Mouse (Mus musculus) limb, embryonic 12.5 days (tissue): ENCODE data around the gene D430041D05Rik. TPM values are rescaled to one million over a fixed set of nuclear protein-coding genes. Genes with fewer than 3 reads are reported as not detected.

Experiments used
- ATAC-seq: fragments of 200-750 bp; cut with Nextera tagmentation; 2 replicates; pipeline ENCODE4 v1.8.0; 2017; ENCODE audit warnings: low read depth, moderate TSS enrichment; ENCODE audit not compliant: insufficient number of reproducible peaks, insufficient read depth, low FRiP score, low TSS enrichment
- H3K27ac ChIP-seq: fragments of 300-500 bp; sonication (generic); 2 replicates; pipeline ENCODE4 v1.5.1; 2016; ENCODE audit warnings: mild to moderate bottlenecking, moderate library complexity
- H3K27me3 ChIP-seq: fragments of 300-500 bp; sonication (generic); 2 replicates; pipeline ENCODE4 v1.6.1; 2016; ENCODE audit warnings: mild to moderate bottlenecking, moderate library complexity
- H3K36me3 ChIP-seq: fragments of 300-500 bp; sonication (generic); 2 replicates; pipeline ENCODE4 v1.6.1; 2016; ENCODE audit warnings: mild to moderate bottlenecking, moderate library complexity
- H3K4me1 ChIP-seq: fragments of 300-500 bp; sonication (generic); replicated peaks from 2 replicates; pipeline ENCODE4 v1.6.1; 2016
- H3K4me2 ChIP-seq: fragments of 300-500 bp; sonication (generic); 2 replicates; pipeline ENCODE4 v1.6.1; 2016; ENCODE audit warnings: mild to moderate bottlenecking, moderate library complexity
- H3K4me3 ChIP-seq: fragments of 300-500 bp; sonication (generic); replicated peaks from 2 replicates; pipeline ENCODE4 v1.5.1; 2016; ENCODE audit warnings: mild to moderate bottlenecking
- H3K9ac ChIP-seq: fragments of 300-500 bp; sonication (generic); replicated peaks from 2 replicates; pipeline ENCODE4 v1.6.1; 2016; ENCODE audit warnings: mild to moderate bottlenecking, moderate library complexity
- H3K9me3 ChIP-seq: fragments of 300-500 bp; sonication (generic); 2 replicates; pipeline ENCODE4 v1.6.1; 2016; ENCODE audit warnings: mild to moderate bottlenecking, moderate library complexity
- WGBS: fragments of 180-500 bp; shearing (Covaris S2); methylation state at CpG from one replicate; pipeline ENCODE4 v1.1.7; 2016; 5-methylcytosine and 5-hydroxymethylcytosine counted together
- polyA plus RNA-seq: library from polyadenylated mRNA; unstranded; fragments of >200 nt; fragmentation: Nextera tagmentation; extraction: Ambion mirVana; gene quantifications from 2 replicates; pipeline ENCODE4 v1.2.1, GENCODE M21; 2016

Gene D430041D05Rik
- polyA plus RNA-seq, 1 experiment from 2014 or later = 1.1 TPM

DNA sequence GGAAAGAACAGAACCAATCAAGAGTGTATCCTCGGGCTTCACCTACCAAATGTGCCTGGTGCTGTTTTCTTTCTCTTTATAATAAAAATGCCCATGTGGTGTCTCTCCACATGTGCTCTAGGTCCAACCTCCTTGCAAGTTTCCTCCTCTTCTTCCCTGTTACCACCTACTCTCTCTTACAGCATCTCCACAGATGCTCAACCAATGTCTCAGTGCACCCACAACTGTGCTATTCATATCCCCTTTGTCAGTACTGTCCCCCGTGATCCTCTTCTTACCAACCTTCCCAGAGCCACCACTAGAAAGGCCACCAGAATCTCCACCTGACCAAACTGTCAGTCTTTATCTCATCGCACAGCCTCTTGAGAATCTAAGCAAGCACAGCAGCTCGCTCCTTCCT lies 184.8 kb downstream of the D430041D05Rik start:
- Histone ChIP-seq H3K4me1 (peaks cover 5% of the 10 kb centered on the region), H3K9me3 (no peaks in the 10 kb centered on the region), H3K36me3 (no peaks in the 10 kb centered on the region), H3K4me2 (no peak overlapping the region), H3K9ac (no peak overlapping the region), H3K27me3 (no peaks in the 10 kb centered on the region), H3K4me3 (no peak overlapping the region), H3K27ac (no peak overlapping the region)
- 82% methylated on average over 4 of the region's 4 CpGs for WGBS
- ATAC-seq = no peak

DNA sequence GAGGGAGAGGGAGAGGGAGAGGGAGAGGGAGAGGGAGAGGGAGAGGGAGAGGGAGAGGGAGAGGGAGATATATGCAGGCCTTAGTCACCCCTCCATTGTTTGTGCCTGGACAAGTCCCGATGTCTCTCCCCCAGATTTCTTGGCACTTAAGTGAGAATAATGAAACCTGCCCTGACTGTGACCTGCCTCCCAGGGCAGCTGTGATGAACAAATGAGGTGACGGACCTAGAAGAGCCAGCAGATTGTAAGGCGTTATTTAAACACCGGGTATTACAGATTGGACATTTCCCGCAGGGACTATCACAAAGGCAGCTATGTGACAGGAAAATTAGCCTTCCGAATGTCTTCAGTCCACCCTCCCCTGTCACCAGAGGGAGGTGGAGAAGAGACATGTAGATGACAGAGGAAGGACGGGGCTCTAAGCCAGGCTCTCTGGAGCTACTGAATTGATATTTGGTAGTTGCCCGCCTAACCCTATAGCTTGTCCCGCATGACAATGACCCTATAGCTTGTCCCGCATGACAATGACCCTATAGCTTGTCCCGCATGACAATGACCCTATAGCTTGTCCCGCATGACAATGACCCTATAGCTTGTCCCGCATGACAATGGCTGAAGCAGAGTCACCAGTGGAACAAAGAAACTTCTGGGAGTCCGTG lies 191.0 kb downstream of the D430041D05Rik start:
- no peak for ATAC-seq
- Histone ChIP-seq H3K4me1 (peaks cover 28% of the 10 kb centered on the region), H3K27ac (no peak overlapping the region), H3K9me3 (no peaks in the 10 kb centered on the region), H3K4me2 (no peak overlapping the region), H3K9ac (no peak overlapping the region), H3K36me3 (no peaks in the 10 kb centered on the region), H3K4me3 (no peak overlapping the region), H3K27me3 (no peaks in the 10 kb centered on the region)
- 81% methylated on average over 14 of the region's 14 CpGs for WGBS

DNA sequence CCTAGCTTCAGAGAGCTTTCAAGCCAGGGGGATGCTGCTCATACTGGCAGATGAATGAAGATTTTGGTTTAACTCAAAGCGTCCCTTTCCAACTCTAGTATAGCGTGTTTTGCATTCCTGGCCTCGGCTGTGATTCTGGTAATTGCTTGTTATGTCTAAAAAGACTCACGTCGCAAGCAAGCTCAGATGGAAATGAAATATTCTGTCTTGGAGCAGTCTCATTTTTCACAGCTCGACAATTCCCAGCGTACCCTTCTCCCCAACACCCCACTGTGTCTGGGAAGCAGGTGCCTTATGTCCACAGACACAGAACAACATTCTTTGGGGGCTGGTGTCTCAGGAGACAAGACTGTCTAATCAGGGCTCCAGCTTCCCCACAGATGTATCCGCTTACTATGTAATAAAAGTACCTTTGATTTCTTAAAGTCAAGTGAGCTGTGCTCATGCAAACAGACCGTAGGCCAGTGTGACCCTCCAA lies 192.2 kb downstream of the D430041D05Rik start:
- WGBS = 45% methylated on average over 9 of the region's 9 CpGs

DNA sequence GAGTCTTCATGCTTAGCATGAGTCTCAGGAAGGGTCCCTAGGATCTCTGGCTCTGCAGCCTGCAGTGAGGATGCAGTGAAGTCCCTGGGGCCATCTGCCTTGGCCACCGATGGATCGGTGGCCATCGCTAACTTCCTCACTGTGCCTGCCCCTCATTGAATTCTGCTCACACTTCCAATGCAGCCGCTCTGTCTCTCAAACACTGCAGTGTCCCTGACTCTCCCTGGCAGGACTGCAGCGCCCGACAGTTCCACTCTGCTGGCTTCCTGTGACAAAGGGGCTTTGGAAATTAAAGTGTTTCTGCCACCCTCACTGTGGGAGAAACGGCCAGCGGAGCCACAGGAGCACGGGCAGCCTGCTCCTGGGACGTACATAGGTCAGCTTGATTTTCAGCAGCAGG lies 192.7 kb downstream of the D430041D05Rik start:
- no peak overlapping the region for H3K4me2 ChIP-seq
- H3K27me3 ChIP-seq = no peaks in the 10 kb centered on the region
- no peak overlapping the region for H3K9ac ChIP-seq
- H3K4me3 ChIP-seq = no peak overlapping the region
- ATAC-seq = no peak
- no peaks in the 10 kb centered on the region for H3K9me3 ChIP-seq
- H3K4me1 ChIP-seq = peaks cover 28% of the 10 kb centered on the region
- peak overlapping the region; percentile 54 for H3K27ac ChIP-seq
- H3K36me3 ChIP-seq = no peaks in the 10 kb centered on the region
- 73% methylated on average over 10 of the region's 10 CpGs for WGBS

More for the DNA sequence above, 192.2 kb downstream of the D430041D05Rik start:
- Histone ChIP-seq H3K4me3 (no peak overlapping the region), H3K36me3 (no peaks in the 10 kb centered on the region), H3K27me3 (no peaks in the 10 kb centered on the region), H3K9ac (0 out of 2 replicates have a peak overlapping the region, but pooled peaks have one; percentile 27), H3K9me3 (no peaks in the 10 kb centered on the region), H3K4me1 (peaks cover 28% of the 10 kb centered on the region), H3K4me2 (no peak overlapping the region), H3K27ac (peak overlapping the region; percentile 54)
- ATAC-seq = peak; percentile 31; the same call in 1 of the 2 replicates

DNA sequence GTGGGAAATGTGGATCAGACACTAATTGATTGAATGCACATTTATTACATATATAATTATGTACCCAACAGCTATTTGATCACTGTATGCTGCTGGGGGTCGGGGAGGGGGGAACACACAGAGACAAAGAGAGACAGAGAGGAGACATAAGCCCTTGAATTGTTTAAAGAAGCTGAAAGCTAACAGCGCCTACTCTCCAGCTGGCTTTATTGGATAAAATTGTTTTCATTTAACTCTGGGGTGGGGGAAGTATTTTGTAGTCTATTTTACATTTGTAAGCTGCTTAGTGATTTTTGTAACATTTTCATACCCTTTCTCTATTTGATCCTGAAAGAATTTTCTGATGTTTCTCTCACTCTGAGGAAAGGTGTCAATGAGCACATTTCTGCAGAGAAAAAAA lies 201.4 kb downstream of the D430041D05Rik start:
- H3K4me2 ChIP-seq = no peak overlapping the region
- no peaks in the 10 kb centered on the region for H3K36me3 ChIP-seq
- H3K27me3 ChIP-seq = no peaks in the 10 kb centered on the region
- H3K9me3 ChIP-seq = no peaks in the 10 kb centered on the region
- WGBS = 65% methylated on average over 2 of the region's 2 CpGs
- H3K4me1 ChIP-seq = 0 out of 2 replicates have a peak, but pooled peaks cover 5% of the 10 kb centered on the region
- H3K4me3 ChIP-seq = no peak overlapping the region
- no peak overlapping the region for H3K27ac ChIP-seq
- no peak overlapping the region for H3K9ac ChIP-seq
- no peak for ATAC-seq

DNA sequence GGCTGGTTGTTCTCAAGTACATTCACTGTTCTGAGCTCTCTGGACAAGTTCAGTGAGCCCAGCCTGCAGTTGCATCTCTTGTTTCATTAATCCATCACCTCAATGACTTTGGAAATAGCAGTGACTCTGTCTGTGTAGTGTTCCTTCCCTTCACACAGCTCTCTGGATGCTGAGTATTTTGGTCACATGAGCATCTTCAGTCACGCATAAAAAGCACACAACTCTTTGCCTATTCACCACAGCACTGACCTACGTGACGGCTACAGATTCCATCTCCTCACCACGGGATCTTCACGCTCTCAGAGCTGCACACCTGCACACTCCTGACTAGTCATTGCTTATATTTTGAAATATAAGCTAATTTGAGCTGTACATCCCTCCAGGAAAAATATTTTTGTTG lies 202.4 kb downstream of the D430041D05Rik start:
- Histone ChIP-seq H3K36me3 (no peaks in the 10 kb centered on the region), H3K9ac (no peak overlapping the region), H3K9me3 (no peaks in the 10 kb centered on the region), H3K27me3 (no peaks in the 10 kb centered on the region), H3K4me2 (no peak overlapping the region), H3K4me3 (no peak overlapping the region), H3K4me1 (0 out of 2 replicates have a peak, but pooled peaks cover 5% of the 10 kb centered on the region), H3K27ac (no peak overlapping the region)
- 84% methylated on average over 5 of the region's 5 CpGs for WGBS
- ATAC-seq = no peak

DNA sequence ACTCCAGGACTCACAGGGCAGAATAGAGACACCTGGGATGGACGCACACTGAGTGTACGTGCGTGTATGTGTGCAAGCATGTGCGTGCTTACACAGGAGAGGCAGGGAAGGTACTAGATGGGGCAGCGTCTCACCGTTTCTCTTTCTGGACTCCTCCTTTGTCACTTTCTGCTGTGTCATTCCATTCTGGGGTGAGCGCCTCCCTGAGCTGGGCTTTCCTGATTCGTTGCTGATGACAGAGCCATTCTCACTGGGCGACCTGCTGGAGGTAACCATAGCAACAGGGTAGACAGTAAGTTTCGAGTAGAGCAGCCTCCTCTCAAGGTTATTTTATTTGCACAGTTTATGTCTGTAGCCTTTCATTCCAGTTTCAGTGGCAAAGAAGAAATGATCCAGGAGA lies 202.9 kb downstream of the D430041D05Rik start:
- ATAC-seq = no peak
- H3K36me3 ChIP-seq = no peaks in the 10 kb centered on the region
- no peak overlapping the region for H3K4me2 ChIP-seq
- no peaks in the 10 kb centered on the region for H3K27me3 ChIP-seq
- H3K9ac ChIP-seq = no peak overlapping the region
- WGBS = 37% methylated on average over 10 of the region's 10 CpGs
- H3K27ac ChIP-seq = no peak overlapping the region
- no peaks in the 10 kb centered on the region for H3K9me3 ChIP-seq
- 0 out of 2 replicates have a peak, but pooled peaks cover 5% of the 10 kb centered on the region for H3K4me1 ChIP-seq
- no peak overlapping the region for H3K4me3 ChIP-seq

DNA sequence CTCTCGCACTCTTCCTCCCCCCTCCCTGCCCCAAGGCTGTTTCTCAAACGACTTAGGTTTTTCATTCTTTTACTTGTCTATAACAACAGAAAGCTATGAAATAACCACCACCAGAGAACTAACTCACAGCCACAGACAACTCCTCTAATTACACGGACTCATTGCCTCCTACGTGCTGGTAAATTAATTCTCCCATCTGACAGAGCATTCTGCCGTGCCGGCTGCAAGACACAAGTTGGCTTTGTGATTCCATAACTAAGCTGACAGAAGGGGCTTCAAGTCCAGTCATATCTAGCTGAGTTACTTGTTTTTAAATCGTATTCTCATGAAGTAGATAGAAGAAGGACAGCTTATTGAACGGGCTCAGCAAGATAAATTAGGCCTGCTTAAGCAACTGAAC lies 205.2 kb downstream of the D430041D05Rik start:
- H3K9ac ChIP-seq = no peak overlapping the region
- H3K9me3 ChIP-seq = no peaks in the 10 kb centered on the region
- no peak overlapping the region for H3K27ac ChIP-seq
- ATAC-seq = no peak
- 0 out of 2 replicates have a peak, but pooled peaks cover 5% of the 10 kb centered on the region for H3K4me1 ChIP-seq
- WGBS = 56% methylated on average over 8 of the region's 8 CpGs
- H3K36me3 ChIP-seq = no peaks in the 10 kb centered on the region
- no peak overlapping the region for H3K4me2 ChIP-seq
- no peak overlapping the region for H3K4me3 ChIP-seq
- no peaks in the 10 kb centered on the region for H3K27me3 ChIP-seq

DNA sequence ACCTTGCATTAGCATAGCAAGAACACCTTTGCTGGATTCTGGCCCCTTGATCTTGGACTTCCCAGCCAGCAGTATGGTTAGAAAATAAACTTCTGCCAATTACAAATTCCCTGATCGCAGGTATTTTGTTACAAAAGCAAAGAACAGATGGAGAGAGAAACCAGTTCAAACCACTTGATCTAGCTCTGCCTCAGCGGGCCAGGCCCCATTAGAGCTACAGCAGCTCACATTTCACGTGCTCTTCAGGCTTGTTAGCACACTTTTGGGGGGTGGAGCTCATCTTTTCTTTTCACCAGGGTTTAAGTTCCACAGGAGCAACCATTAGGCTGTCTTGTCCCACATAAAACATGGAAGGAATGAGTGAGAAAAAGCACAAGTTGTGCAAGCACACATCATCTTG lies 210.6 kb downstream of the D430041D05Rik start:
- H3K36me3 ChIP-seq = no peaks in the 10 kb centered on the region
- 28% methylated on average over 3 of the region's 3 CpGs for WGBS
- ATAC-seq = no peak
- no peaks in the 10 kb centered on the region for H3K9me3 ChIP-seq
- peaks cover 5% of the 10 kb centered on the region for H3K4me1 ChIP-seq
- H3K27me3 ChIP-seq = no peaks in the 10 kb centered on the region
- no peak overlapping the region for H3K4me3 ChIP-seq
- H3K4me2 ChIP-seq = no peak overlapping the region
- H3K27ac ChIP-seq = no peak overlapping the region
- no peak overlapping the region for H3K9ac ChIP-seq

DNA sequence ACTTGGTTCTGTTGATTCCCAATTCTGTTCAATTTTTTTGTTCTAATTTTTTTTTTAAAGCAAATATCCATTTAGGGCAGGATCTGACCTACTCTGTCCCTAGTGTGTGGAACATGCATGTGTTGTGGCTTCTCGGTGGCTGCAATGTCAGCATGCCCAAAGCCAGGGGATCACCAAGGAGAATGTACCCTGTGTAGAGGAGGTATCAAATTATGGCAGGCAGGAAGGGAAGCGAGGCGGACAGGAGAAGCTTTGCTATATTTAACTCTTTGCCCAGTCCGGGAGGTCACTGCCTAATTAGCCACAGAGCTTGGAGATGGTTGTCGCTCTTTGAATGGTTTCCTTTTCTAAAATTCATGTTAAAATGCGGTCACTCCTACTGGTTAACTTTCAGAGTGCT lies 212.6 kb downstream of the D430041D05Rik start:
- ATAC-seq = no peak
- Histone ChIP-seq H3K27me3 (no peaks in the 10 kb centered on the region), H3K4me1 (peaks cover 5% of the 10 kb centered on the region), H3K4me3 (no peak overlapping the region), H3K9me3 (no peaks in the 10 kb centered on the region), H3K4me2 (no peak overlapping the region), H3K9ac (no peak overlapping the region), H3K27ac (no peak overlapping the region), H3K36me3 (no peaks in the 10 kb centered on the region)
- WGBS = 80% methylated on average over 6 of the region's 6 CpGs

DNA sequence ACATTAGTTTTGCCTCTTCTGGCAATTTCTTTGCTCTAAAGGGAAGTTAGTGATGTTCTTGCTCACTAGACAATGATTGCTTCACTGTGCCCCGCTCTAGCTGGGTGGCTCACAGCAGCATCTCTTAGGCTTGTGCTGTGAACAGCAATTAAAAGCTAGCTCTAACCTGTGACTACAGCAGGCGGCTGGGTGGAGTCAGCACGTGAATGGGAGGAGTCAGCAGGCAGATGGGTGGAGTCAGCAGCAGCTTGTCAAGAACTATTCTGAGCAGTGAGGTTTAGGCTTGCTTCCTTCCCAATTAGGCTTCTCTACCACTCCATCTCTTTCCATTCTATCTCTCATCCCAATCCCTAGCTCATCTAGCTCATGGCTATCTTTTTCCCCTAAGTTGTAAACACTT lies 213.5 kb downstream of the D430041D05Rik start:
- Histone ChIP-seq H3K36me3 (no peaks in the 10 kb centered on the region), H3K4me1 (peaks cover 5% of the 10 kb centered on the region), H3K27me3 (no peaks in the 10 kb centered on the region), H3K9ac (no peak overlapping the region), H3K4me2 (no peak overlapping the region), H3K27ac (no peak overlapping the region), H3K4me3 (no peak overlapping the region), H3K9me3 (no peaks in the 10 kb centered on the region)
- 33% methylated on average over 3 of the region's 3 CpGs for WGBS
- no peak for ATAC-seq
